Mouse (Mus musculus) C3H10T1/2 (cell line): ENCODE data around the gene Ranbp10. TPM values are rescaled to one million over a fixed set of nuclear protein-coding genes. Genes with fewer than 3 reads are reported as not detected.

ENCODE experiments used
- polyA plus RNA-seq, 2 experiments: library from polyadenylated mRNA; unstranded; fragments of >200 nt; fragmentation: generic; extraction: Trizol; gene quantifications; one replicate each; pipeline ENCODE4 v1.2.1; 2012; ENCODE audit warnings: missing spikeins in 2 of 2

Gene Ranbp10
- 10 to 100 TPM in 1 of 2 experiments, 1 to 10 TPM in 1; 2.2 to 14.2 TPM for polyA plus RNA-seq

DNA sequence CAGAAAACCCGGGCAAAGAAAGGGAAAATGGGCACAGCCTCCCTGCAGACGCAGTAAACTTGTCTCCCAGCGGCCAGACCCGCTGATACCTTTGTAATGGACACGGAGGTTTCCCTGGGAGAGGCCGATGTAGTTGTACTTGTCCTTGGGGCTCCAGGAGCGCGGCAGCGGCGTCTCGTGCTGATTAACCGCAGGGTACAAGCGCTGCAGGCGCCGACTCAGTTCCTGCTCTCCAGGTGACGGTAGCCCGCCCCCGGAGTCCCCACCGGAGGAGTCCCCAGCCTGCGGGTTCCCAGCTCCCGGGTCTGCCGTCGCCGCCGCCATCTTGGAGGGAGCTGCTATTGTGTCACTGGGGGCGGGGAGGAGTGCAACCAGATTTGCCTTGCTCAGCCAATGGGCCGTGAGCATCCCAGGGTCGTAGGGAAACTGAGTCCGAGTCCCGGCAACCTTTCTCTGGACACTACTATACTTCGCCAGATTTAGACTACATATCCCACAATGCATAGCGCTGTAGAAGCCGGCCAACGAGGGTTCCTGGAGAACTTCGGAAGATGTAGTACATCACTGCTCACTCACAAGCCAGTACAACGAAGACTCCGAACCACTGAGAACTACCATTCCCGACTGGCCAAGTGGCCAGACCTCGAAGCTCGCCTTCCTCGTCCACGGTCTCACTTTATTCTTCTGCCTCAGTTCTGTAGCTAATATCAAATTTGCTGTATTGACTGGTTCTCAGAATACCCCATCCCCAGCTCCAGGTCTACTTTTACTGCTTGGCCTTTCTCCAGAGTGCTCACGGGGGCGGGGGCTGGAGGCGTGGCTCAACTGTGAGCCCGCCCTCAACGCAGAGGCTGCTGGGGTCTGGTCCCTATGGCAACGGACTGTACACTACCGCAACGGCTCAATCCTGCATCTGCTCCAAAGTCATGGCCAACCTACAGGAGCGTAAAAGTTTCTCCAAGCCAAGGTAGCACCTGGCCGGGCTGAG lies at the start of gene Ranbp10, which contains the start of gene Tsnaxip1:
Gene Ranbp10 (minus strand): TSS at position 490 of the 988 bp plus-strand sequence.
Gene Tsnaxip1 (plus strand): TSS at position 871 of the 988 bp plus-strand sequence.

DNA sequence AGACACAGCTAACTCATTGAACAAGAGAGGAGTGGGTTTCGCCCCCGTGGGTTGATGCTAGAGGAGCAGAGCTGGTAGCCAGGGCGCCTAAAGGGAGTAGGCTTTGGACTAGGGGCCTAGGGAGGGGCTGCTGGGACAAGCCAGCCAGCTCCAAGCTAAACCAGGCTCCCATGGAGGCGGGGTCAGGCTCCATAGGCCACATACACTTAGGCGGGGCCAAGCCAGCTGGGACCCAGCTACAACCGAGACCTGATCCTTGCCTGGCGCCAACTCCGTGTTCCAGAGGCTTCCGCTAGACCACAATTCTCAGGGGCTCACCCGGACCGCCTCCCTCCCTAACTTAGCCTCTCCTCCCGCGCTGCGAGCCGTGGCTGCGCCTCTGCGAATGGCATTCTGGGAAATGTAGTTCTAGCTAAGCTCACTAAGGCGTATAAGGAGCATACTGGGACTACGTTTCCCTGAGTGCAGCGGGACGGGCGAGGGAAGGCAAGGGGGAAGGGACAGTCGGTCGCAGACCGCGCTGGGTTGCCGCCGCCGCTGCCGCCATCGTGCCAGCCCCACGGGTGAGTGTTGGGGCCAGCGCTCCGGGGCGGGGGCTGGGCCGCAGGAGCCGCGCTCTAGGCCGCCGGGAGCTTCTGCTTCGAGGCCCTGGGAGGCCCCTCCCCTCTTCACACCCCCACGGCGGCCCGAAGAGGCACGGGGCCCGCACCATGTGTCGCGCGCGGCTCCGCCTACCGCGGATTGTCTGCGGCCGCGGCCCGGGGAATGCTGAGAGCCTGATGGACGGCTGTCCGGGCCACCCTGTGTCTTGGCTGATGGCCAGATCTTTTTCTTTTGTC lies 33.2 kb upstream of the Ranbp10 start, which contains the start of gene Nutf2:
Gene Nutf2 (plus strand): TSS at position 438 of the 839 bp plus-strand sequence.

DNA sequence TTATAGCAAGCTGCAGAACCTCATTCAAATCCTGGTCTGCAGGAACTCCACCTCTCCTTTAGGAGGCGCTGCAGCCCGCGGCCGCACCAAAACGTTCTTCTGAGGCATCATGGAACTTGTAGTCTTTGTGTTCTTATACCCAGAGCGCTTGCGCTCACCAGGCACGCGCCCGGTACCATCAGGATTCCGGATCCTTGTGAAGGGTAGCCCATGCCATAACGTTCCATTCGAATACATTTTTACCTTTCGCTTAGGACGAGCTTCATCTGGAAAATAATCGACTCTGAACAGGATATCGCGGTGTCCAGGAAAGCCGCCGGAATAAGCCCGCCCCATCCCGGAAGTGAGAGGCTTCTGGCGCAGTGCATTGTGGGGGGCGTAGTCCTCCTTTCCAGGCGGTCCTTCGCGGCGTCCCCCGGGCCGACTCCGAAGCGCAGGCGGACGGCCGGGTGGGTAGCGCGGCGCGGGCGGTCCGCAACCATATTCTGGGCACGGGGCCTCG lies 27.6 kb upstream of the Ranbp10 start, which contains the start of gene Thap11:
Gene Thap11 (plus strand): TSS at position 418 of the 502 bp plus-strand sequence.

DNA sequence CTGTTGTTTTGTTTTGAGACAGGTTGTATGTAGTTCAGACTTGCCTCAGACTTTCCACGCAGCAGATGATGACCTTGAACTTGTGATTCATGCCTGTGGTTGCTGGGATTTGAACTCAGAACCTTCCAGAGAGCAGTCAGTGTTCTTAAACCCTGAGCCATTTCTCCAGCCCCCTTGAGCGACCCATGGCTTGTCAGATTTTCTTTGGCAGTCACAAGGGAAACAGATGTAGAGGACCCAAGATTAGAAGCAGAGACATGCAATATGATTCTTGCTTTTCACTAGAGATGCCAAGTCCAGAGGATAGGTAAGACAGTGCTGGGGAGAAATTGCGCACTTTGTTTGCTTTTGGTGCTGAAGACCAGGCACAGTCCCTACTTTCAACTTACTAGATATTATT lies 26.0 kb upstream of the Ranbp10 start, which contains the start of gene Cenpt:
Gene Cenpt (minus strand): TSS at position 101 of the 400 bp plus-strand sequence.

DNA sequence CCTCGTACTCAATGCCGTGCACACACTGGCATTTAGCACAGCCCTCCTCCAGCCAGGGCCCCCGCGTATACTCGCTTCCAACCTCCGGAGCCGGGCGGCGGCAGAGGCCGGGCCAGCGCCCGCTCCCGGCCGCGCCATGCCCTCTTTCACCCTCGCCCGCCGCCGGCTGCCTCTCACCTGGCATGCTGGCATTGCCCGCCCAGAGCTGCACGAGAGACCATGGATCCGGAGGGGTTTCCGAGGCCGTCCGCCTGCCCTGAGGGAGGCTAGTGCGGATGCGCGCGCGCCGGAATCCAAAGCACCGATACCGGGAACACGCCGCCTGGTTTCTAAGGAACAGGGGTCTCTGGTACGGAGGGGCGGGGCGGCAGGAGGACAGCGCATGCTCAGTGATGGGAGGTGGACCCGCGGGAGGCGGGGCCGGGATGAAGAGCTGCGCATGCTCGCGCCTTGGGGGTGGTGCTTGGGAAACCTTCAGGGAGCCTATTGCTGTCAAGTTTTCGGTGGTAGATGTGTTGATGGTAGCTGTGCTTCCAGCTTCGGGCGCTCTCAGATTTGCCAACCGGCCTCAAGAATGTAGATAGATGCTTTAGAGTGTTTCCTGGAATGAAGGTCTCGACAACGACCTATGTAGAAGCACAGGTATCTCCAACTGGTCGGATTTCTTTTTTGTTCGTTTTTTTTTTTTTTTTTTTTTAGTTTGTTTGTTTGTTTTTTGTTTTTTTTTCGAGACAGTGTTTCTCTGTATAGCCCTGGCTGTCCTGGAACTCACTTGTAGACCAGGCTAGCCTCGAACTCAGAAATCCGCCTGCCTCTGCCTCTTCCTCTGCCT lies 68.7 kb downstream of the Ranbp10 start, which contains the start of gene Gfod2:
Gene Gfod2 (minus strand): TSS at position 388 of the 832 bp plus-strand sequence.

Other genes with a start within 250 kb of the Ranbp10 start
- gene Ripor1, start 222.1 kb downstream of the Ranbp10 start, polyA plus RNA-seq, result 10 to 100 TPM; 16.9 to 54.0 TPM
- 10 to 100 TPM in 1 of 2 experiments, 1 to 10 TPM in 1; 3.6 to 24.4 TPM for gene Ctcf, start 190.8 kb downstream of the Ranbp10 start, polyA plus RNA-seq
- gene Agrp, start 190.0 kb downstream of the Ranbp10 start, polyA plus RNA-seq, result under 1 TPM; 0.22 to 0.77 TPM
- under 1 TPM; 0.21 to 0.61 TPM for gene Carmil2, start 141.1 kb downstream of the Ranbp10 start, polyA plus RNA-seq
- 10 to 100 TPM; 50.3 to 70.4 TPM for gene Acd, start 126.2 kb downstream of the Ranbp10 start, polyA plus RNA-seq
- gene Pard6a, start 126.2 kb downstream of the Ranbp10 start, polyA plus RNA-seq, result 10 to 100 TPM; 15.2 to 30.5 TPM
- under 1 TPM; 0.26 to 0.98 TPM for gene 4933405L10Rik, start 119.7 kb downstream of the Ranbp10 start, polyA plus RNA-seq
- gene Enkd1, start 119.1 kb downstream of the Ranbp10 start, polyA plus RNA-seq, result 10 to 100 TPM; 21.1 to 27.5 TPM
- gene Gfod2, start 68.7 kb downstream of the Ranbp10 start, polyA plus RNA-seq, result 10 to 100 TPM in 1 of 2 experiments, 1 to 10 TPM in 1; 4.3 to 12.5 TPM
- gene Tsnaxip1, start 381 bp upstream of the Ranbp10 start, polyA plus RNA-seq, result under 1 TPM; 0.05 to 0.11 TPM
- 10 to 100 TPM; 26.0 to 44.2 TPM for gene Cenpt, start 25.9 kb upstream of the Ranbp10 start, polyA plus RNA-seq
- gene Thap11, start 27.8 kb upstream of the Ranbp10 start, polyA plus RNA-seq, result 10 to 100 TPM; 23.9 to 66.2 TPM
- gene Nutf2, start 33.2 kb upstream of the Ranbp10 start, polyA plus RNA-seq, result 100 to 1,000 TPM; 122 to 135 TPM
- gene Edc4, start 53.5 kb upstream of the Ranbp10 start, polyA plus RNA-seq, result 10 to 100 TPM; 11.4 to 33.4 TPM
- gene Nrn1l, start 66.2 kb upstream of the Ranbp10 start, polyA plus RNA-seq, result 1 to 10 TPM in 1 of 2 experiments, under 1 TPM in 1; 0.33 to 1.8 TPM
- gene Pskh1, start 73.1 kb upstream of the Ranbp10 start, polyA plus RNA-seq, result 10 to 100 TPM in 1 of 2 experiments, 1 to 10 TPM in 1; 6.3 to 24.8 TPM
- gene Ctrl, start 106.5 kb upstream of the Ranbp10 start, polyA plus RNA-seq, result 1 to 10 TPM in 1 of 2 experiments, under 1 TPM in 1; 0.04 to 1.2 TPM
- gene Psmb10, start 111.1 kb upstream of the Ranbp10 start, polyA plus RNA-seq, result 100 to 1,000 TPM in 1 of 2 experiments, 10 to 100 TPM in 1; 93.2 to 114 TPM
- 1 to 10 TPM in 1 of 2 experiments, under 1 TPM in 1; 0.43 to 4.4 TPM for gene Lcat, start 116.0 kb upstream of the Ranbp10 start, polyA plus RNA-seq
- 10 to 100 TPM; 18.7 to 66.1 TPM for gene Slc12a4, start 138.7 kb upstream of the Ranbp10 start, polyA plus RNA-seq
- gene Dpep3, start 152.1 kb upstream of the Ranbp10 start, polyA plus RNA-seq, result not detected
- gene Dus2, start 164.0 kb upstream of the Ranbp10 start, polyA plus RNA-seq, result 10 to 100 TPM in 1 of 2 experiments, 1 to 10 TPM in 1; 7.9 to 13.1 TPM
- under 1 TPM; 0.05 to 0.28 TPM for gene Dpep2nb, start 178.6 kb upstream of the Ranbp10 start, polyA plus RNA-seq
- gene Ddx28, start 184.5 kb upstream of the Ranbp10 start, polyA plus RNA-seq, result 10 to 100 TPM; 10.6 to 13.9 TPM
- gene Nfatc3, start 231.5 kb upstream of the Ranbp10 start, polyA plus RNA-seq, result 1 to 10 TPM in 1 of 2 experiments, under 1 TPM in 1; 0.91 to 9.6 TPM